Mouse (Mus musculus) frontal cortex, adult (tissue): ENCODE measurements at regions not wholly inside any gene's neighbourhood (a gene's known extent, or its start where the extent isn't known, plus 50 kb on each side); places are given as distances from the start of the nearest gene placed in this dataset.
A peak's percentile ranks its signal among the peaks of the same experiment; 100 is the strongest.

ENCODE experiments used
- ATAC-seq: cut with Nextera tagmentation; 2 replicates; pipeline ENCODE4 v1.9.2; 2017; ENCODE audit warnings: mild to moderate bottlenecking, moderate library complexity, mixed read lengths; ENCODE audit not compliant: low TSS enrichment

- ATAC-seq, result peak; percentile 70
These were observed 121.5 kb upstream of the Ifne start for GRCm38 (mm10) chr4:89001470-89001869.

- peak; percentile 77 for ATAC-seq
These were observed 120.9 kb upstream of the Ifne start for GRCm38 (mm10) chr4:89000855-89001254.

GRCm38 (mm10) chr4:89000200-89000599, 120.2 kb upstream of the Ifne start:
- no peak for ATAC-seq

- ATAC-seq, result no peak
These were observed 118.3 kb upstream of the Ifne start for GRCm38 (mm10) chr4:88998286-88998685.

DNA sequence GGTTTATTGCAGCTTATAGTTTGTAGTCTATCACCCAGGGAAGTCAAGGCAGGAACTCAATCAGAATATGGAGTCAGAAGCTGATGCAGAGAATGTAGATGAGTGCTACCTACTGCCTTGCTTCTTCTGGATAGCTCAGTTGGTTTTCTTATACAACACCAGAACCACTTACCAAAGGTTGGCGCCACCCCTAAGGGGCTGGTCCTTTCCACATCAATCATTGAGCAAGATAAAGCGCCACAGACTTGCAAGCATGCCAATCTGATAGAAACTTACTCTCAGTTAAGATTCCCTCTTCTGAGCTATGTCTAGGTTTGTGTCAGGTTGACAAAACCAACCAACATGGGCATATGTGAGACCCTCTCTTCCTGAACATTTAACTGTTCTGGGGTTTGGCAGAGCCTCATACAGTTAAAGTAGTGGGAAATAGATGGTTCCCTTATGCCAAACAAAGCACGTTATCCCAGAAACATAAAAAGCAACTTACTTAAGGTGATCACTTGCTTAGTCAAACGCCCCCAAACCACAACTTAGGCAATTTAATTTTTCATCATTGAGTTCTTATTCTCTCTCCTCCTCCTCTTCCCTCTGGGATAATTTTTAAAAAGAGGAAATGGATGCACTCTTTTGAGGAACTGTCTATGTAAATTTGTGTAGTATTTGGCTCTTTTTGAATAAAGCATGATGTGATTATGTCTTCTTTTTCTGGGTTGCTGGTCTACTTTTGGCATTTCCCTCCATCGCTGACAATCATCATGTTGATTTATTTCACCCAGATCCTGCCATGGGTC, 115.3 kb upstream of the Ifne start:
- peak; percentile 6; the same call in 1 of the 2 replicates for ATAC-seq

DNA sequence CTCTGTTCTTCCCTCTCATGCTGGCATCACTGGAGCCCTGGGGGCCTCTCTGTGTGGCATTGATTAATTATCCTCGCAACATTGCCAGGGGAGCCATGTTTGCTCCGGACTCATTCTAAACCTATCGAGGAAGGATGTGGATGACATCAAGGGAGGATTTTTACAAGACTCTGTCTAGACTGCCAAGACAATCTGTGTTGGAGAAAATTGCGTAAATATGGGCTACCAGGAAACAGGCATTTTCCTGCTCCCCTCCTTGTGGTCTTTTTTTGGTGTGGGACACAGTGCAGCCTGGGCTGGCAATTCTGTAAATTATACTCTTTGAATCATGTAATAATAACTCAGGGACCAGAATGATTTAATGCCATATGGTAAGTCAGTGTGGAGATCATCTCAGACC, 114.5 kb upstream of the Ifne start:
- ATAC-seq, result no peak

- ATAC-seq, result no peak
These were observed 112.5 kb upstream of the Ifne start for GRCm38 (mm10) chr4:88992498-88992897.

- ATAC-seq, result no peak
These were observed 108.4 kb upstream of the Ifne start for GRCm38 (mm10) chr4:88988363-88988762.

DNA sequence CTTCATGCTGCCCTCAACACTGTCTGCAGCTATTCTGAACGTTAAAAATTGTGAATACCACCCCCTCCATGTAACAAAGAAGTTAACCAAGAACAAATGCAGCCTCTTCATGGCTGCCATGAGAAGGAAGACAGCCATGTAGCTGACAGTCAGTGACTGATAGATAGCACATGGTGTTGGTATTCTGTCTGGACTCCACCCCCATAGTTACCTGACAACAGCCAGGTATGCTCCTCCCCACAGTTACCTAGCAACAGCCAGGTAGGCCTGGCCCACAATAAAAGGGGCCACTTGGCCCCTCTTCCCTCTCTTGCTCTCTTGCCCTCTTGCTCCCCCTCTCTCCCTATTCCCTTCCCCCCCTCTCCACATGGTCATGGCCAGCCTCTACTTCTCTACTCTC, 107.1 kb upstream of the Ifne start:
- ATAC-seq, result no peak

DNA sequence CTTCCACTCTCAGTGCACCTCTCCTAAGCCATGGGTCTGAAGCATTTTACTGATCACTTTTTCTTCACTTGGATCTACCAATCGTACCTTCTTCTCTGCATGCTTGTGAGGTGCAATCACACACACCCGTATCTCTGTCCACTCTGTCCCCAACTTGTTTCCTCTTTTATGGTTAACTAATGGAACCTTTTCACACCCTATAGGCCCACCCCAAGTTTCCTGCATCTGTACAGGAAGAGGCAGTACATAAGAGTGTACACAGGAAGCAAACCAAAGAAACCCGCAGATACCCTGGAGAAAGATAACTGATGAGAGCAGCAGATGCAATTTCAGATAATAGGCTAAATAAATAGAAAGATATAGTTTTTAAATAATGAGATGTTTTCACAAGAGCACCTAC, 102.5 kb upstream of the Ifne start:
- no peak for ATAC-seq

DNA sequence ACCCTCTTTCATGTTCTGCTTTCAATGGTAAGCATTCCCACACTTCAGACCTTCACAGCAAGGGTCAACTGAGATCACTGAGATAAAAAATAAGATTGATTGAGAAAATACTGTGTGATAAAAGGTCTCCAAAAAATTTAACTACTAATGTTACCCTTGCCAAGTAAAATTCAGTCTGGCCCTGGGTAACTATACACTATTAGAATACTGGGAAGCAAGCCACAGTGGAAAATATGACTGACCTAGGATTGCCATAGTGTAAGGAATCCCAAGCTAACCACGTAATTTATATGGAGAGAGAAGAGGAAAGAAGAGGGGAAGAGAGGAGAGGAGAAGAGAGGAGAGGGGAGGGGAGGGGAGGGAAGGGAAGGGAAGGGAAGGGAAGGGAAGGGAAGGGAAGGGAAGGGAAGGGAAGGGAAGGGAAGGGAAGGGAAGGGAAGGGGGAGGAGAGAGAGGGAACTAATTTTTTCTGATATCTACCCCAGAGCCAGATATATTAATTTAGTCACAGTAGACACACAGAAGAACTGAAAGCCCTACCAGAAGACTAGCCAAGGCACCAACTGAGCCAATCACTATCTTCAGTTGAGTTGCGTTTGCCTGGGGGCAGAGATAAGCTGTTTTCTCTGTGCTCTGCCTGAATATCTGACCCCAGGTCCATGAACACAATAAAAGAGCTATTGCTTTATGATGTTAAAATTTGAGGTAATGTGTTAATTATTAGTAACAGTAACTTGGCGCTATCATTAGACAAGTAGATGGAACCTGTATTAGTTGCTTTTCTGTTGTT, 97.3 kb upstream of the Ifne start:
- no peak for ATAC-seq

DNA sequence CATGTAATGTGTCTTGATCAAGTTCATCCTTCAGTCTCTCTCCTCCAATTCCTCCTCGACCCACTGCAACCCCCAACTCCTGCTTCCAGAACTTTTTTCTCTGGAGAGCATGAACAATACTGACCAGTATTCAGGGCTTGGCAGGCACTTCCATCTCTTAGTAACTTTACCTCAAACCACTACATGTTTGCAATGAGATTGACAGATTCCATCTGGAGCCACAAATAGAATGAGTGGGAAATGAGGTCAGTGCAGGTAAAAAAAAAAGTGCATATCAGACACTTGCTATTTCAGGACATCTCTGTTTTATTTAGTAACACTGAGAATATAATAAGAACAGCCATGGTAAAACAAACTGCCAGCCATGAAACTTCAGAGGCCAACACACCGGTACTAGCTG, 94.5 kb upstream of the Ifne start:
- ATAC-seq, result no peak

GRCm38 (mm10) chr4:88969134-88969841, 89.3 kb upstream of the Ifne start:
- ATAC-seq, result no peak

DNA sequence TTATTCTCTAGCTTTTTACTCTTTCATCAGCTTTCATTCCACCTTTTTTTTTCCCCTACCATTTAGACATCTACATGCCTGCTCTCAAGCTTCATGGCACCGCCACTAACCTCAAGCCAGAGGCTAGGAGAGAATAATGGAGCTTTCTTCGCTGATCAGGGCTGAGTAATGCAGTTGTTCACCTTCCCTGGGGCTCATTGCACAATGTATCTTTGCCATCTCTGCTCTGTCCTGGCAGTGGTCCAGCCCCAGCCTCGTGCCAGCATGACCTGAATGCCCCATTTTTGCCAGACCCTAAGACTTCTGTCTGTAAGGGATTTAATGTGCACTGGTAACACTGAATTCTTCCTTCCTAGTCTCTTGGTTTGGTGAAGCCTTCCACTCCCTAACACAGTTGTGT, 79.6 kb upstream of the Ifne start:
- no peak for ATAC-seq

- ATAC-seq, result peak; percentile 41; the same call in 1 of the 2 replicates
These were observed 76.6 kb upstream of the Ifne start for GRCm38 (mm10) chr4:88956605-88957004.

DNA sequence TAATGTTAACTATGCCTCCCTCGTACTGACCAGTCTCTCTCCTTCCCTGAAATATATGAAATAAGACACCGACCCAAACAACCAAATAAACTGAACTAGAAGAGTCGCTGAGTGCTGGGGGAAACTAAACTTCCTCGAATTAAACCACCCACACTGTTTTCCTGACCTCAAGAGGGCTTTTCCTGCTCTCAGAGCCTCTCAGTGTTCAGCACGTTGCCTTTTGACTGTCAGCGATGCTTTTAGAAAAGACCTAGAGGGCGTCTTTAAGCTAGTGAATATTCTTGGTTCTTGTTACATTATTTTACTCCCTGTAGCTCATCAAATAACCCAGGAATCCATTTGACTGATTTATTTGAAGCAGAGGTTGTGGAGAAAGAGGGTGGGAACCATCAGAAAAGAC, 76.2 kb upstream of the Ifne start:
- no peak for ATAC-seq

- ATAC-seq, result no peak
These were observed 75.6 kb upstream of the Ifne start for GRCm38 (mm10) chr4:88955571-88955970.

- no peak for ATAC-seq
These were observed 74.0 kb upstream of the Ifne start for GRCm38 (mm10) chr4:88954045-88954444.

- ATAC-seq, result no peak
These were observed 71.0 kb upstream of the Ifne start for GRCm38 (mm10) chr4:88951034-88951336.

DNA sequence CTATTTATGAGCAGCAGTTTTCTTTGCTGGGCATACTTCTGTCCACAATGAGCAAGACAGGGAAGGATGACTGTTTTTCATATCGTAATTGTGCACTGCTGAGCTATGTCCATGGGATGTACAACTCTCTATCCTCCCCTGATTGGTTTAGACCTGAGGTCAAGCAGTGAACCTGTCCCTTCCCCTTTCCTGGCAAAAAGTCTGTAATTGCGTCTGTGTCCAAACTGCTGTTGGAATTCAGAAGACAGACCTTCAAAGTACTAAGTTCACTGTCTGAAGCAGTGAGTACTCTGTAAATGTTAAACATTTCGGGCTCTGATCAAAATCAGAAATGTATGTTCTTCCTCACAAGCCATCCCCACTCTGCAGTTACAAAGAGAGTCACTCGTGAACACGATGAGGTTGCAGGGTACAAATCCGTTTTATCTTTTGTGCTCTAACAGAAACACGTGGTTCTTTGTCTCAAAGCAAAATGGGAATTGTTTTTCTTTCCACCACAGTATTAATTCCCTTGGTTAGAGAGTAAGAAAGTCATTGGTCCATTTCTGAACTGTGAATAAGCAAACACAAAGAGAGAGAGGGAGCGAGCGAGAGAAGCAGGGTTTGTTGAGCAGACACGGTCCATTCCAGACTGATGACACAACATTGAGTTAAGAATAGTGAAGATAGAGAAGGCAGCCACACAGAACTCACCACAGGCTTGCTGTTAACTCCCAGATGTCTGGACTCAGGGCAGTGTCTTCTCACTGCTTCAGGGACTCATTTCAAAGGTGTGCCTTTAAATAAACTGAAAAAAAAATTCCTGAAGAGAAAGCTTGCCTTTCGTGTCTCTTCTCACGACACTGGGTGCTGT, 70.4 kb upstream of the Ifne start:
- no peak for ATAC-seq

GRCm38 (mm10) chr4:88948027-88948859, 68.2 kb upstream of the Ifne start:
- ATAC-seq, result no peak
